Mouse (Mus musculus) midbrain, embryonic 14.5 days (tissue): ENCODE results near the gene Nup93. TPM values are rescaled to one million over a fixed set of nuclear protein-coding genes. Genes with fewer than 3 reads are reported as not detected.
A peak's percentile ranks its signal among the peaks of the same experiment; 100 is the strongest.

Experiments
- ATAC-seq: fragments of 200-750 bp; cut with Nextera tagmentation; 2 replicates; pipeline ENCODE4 v1.8.0; 2017; ENCODE audit warnings: moderate number of reproducible peaks, moderate library complexity; ENCODE audit not compliant: low FRiP score, low TSS enrichment
- DNase-seq: peaks from one replicate; pipeline ENCODE4 v3.0.0-alpha.2; 2015
- H3K27ac ChIP-seq: fragments of 300-500 bp; sonication (generic); replicated peaks from 2 replicates; pipeline ENCODE4 v1.5.1; 2014; ENCODE audit warnings: mild to moderate bottlenecking, low read depth, low read length, moderate library complexity
- H3K27me3 ChIP-seq: fragments of 300-500 bp; sonication (generic); 2 replicates; pipeline ENCODE4 v1.6.1; 2014; ENCODE audit warnings: low read length, control low read depth, mixed read lengths; ENCODE audit not compliant: control insufficient read depth, insufficient read depth
- H3K36me3 ChIP-seq: fragments of 300-500 bp; sonication (generic); 2 replicates; pipeline ENCODE4 v1.6.1; 2014; ENCODE audit warnings: low read length, control low read depth; ENCODE audit not compliant: control insufficient read depth, insufficient read depth
- H3K4me1 ChIP-seq: fragments of 300-500 bp; sonication (generic); 2 replicates; pipeline ENCODE4 v1.6.1; 2014; ENCODE audit warnings: mild to moderate bottlenecking, antibody characterized with exemption, low read length, control low read depth; ENCODE audit not compliant: control insufficient read depth, insufficient read depth
- H3K4me2 ChIP-seq: fragments of 300-500 bp; sonication (generic); 2 replicates; pipeline ENCODE4 v1.6.1; 2014; ENCODE audit warnings: mild to moderate bottlenecking, low read length, moderate library complexity
- H3K4me3 ChIP-seq: fragments of 300-500 bp; sonication (generic); replicated peaks from 2 replicates; pipeline ENCODE4 v1.5.1; 2014; ENCODE audit warnings: low read depth, low read length
- H3K9ac ChIP-seq: fragments of 300-500 bp; sonication (generic); replicated peaks from 2 replicates; pipeline ENCODE4 v1.6.1; 2014; ENCODE audit warnings: mild to moderate bottlenecking, low read length, moderate library complexity
- H3K9me3 ChIP-seq: fragments of 300-500 bp; sonication (generic); 2 replicates; pipeline ENCODE4 v1.6.1; 2016; ENCODE audit warnings: low read length, control low read depth, mixed read lengths; ENCODE audit not compliant: control insufficient read depth
- WGBS: fragments of 180-500 bp; shearing (Covaris S2); extraction: QIAGEN DNeasy Blood & Tissue Kit; methylation state at CpG from one replicate; pipeline ENCODE4 v1.1.7; 2014; 5-methylcytosine and 5-hydroxymethylcytosine counted together
- polyA plus RNA-seq: library from polyadenylated mRNA; unstranded; fragments of >200 nt; fragmentation: Nextera tagmentation; extraction: Ambion mirVana; gene quantifications from 2 replicates; pipeline ENCODE4 v1.2.1, GENCODE M21; 2014

Gene Nup93
- polyA plus RNA-seq, 1 experiment from 2014 or later: 75.4 TPM

DNA sequence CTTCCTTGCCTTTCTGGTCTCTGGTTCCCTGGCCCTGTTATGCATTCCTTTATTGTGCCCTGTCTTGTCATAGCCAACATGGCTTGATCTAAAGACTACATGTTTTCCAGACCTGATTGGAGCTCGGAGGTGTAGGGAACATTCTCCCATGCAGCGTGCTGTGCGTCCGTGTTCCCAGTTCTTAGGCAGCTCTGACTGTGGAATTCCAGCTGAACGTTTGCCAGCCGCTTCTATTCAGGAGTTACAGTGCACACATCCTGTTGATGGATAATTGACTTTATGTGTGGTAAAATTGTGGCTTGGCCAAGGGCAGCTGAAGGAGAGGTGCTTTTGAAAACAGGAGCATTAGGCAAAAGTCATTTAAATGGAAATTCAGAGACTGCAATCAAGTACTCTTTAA, 77.7 kb downstream of the Nup93 start:
- WGBS: 87% methylated on average over 6 of the region's 6 CpGs
- Histone ChIP-seq H3K4me1 (no peaks in the 10 kb centered on the region), H3K27me3 (no peaks in the 10 kb centered on the region), H3K27ac (no peak overlapping the region), H3K4me3 (no peak overlapping the region), H3K9me3 (no peaks in the 10 kb centered on the region), H3K9ac (no peak overlapping the region), H3K4me2 (no peak overlapping the region), H3K36me3 (peaks cover 28% of the 10 kb centered on the region; the same call in 1 of the 2 replicates)
- ATAC-seq (no peak), DNase-seq (peak; percentile 31)

DNA sequence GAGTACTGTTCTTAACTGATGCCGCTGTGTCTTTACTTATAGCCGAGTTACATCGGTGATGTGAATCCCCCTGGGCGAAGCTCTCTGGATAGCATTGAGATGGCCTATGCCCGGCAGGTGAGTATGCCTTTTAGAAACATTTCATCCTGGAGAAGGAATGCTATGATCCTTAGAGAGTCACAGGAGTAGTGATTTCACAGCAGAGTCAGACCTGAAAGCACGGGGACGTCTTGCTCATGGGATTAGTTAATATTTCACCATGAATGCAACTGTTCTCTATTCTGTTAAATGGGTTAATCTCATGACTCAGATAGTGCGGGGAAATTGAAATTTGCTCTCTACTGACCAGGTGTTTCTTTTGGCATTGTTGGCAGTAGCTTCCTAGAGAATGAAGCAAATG, 78.3 kb downstream of the Nup93 start:
- no peak for ATAC-seq
- no peak for DNase-seq
- Histone ChIP-seq H3K27ac (no peak overlapping the region), H3K9ac (no peak overlapping the region), H3K9me3 (no peaks in the 10 kb centered on the region), H3K4me1 (no peaks in the 10 kb centered on the region), H3K36me3 (peaks cover 32% of the 10 kb centered on the region; the same call in 1 of the 2 replicates), H3K4me3 (no peak overlapping the region), H3K4me2 (no peak overlapping the region), H3K27me3 (no peaks in the 10 kb centered on the region)
- WGBS: 94% methylated on average over 8 of the region's 8 CpGs

DNA sequence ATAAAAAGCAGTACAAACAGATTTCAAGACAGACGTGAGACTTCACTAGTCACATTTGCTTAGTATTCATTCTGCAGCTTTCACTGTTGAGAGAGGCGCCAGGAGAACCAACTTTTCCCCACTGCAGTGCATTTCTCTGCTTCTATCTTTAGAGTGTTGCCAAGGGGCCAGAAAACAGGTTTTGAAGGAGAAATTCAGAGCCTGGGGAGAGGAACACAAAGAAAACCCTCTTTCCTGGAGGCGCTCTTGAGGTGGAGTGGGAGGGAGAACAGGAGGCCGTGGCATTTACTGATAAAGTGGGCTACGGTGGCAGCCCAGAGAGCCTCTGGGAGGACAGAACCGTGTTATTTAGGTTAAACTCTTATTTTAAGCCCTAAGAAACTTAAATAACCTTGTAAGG, 81.3 kb downstream of the Nup93 start:
- no peaks in the 10 kb centered on the region for H3K4me1 ChIP-seq
- H3K36me3 ChIP-seq: peaks cover 43% of the 10 kb centered on the region
- H3K9ac ChIP-seq: no peak overlapping the region
- 82% methylated on average over 6 of the region's 6 CpGs for WGBS
- H3K9me3 ChIP-seq: no peaks in the 10 kb centered on the region
- no peak overlapping the region for H3K4me3 ChIP-seq
- DNase-seq (no peak), ATAC-seq (no peak)
- H3K27ac ChIP-seq: no peak overlapping the region
- H3K4me2 ChIP-seq: no peak overlapping the region
- no peaks in the 10 kb centered on the region for H3K27me3 ChIP-seq

DNA sequence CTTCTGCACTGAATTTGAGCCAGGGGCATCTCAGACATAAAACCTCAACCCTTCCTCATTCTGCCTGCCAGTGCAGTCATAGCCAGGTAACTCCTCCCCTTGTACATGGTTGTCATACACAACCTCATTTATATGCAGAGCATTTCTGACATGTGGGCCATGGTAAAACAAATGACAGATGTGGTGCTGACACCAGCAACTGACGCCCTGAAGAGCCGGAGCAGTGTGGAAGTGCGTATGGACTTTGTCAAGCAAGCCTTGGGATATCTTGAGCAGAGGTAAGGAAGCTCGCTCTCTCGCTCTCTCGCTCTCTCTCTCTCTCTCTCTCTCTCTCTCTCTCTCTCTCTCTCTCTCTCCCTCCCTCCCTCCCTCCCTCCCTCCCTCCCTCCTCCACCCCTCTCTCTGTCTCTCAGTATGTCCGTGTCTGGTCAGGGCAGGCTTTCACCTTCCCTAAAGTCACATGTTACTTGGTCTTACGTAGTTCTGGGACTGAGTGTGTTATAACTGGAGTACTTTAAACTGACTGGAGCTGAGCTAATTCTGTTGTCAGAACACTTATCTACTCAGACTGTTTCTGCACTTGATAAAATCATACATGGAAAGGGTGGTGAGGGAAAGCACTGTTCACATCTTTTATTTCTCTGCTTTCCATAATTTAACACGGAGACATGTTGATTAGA, 82.1 kb downstream of the Nup93 start:
- Histone ChIP-seq H3K4me2 (no peak overlapping the region), H3K4me1 (no peaks in the 10 kb centered on the region), H3K9me3 (no peaks in the 10 kb centered on the region), H3K9ac (no peak overlapping the region), H3K36me3 (peaks cover 49% of the 10 kb centered on the region), H3K4me3 (no peak overlapping the region), H3K27me3 (no peaks in the 10 kb centered on the region), H3K27ac (no peak overlapping the region)
- DNase-seq: no peak
- ATAC-seq: no peak
- 82% methylated on average over 9 of the region's 9 CpGs for WGBS

DNA sequence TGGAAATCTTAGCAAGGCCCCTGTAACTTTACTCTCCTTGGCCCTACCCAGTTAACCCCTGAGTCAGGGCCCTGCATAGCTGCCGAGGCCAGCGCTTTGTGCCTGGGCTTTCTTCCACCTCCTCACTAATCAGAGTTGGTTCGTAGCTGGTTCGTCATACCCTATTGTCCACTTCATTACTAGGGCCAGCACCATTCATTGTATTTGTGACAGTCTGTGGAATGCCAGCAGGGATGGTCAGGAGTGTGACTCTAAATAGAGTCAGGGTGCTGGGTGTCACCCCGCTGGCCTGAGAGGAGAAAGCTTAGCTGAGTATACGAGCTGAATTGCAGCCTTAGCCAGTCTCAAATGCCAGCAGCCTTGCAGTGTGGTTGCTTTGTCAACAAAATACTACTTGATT, 82.7 kb downstream of the Nup93 start:
- Histone ChIP-seq H3K9me3 (no peaks in the 10 kb centered on the region), H3K4me2 (no peak overlapping the region), H3K27ac (no peak overlapping the region), H3K27me3 (no peaks in the 10 kb centered on the region), H3K36me3 (peaks cover 55% of the 10 kb centered on the region), H3K4me3 (no peak overlapping the region), H3K4me1 (no peaks in the 10 kb centered on the region), H3K9ac (no peak overlapping the region)
- DNase-seq (no peak), ATAC-seq (no peak)
- 66% methylated on average over 6 of the region's 6 CpGs for WGBS

DNA sequence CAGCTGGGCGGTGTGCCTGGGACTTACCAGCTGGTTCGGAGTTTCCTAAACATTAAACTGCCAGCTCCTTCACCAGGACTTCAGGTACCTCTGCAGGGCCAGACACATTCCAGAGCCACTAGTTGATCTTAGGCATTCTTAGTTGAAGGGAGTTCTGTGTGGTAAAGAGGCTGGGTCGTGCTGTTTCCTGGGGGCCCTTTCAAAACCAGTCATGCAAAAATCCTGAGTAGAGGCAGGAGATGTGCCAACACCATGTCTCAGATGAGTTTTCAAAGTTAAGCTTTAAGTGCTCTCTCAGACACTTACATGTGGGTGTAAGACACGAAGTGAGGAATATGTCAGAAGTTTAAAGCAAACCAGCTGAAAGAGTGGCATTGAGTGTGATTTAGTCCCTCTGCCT, 86.4 kb downstream of the Nup93 start:
- Histone ChIP-seq H3K27me3 (no peaks in the 10 kb centered on the region), H3K4me1 (no peaks in the 10 kb centered on the region), H3K27ac (no peak overlapping the region), H3K4me2 (no peak overlapping the region), H3K9me3 (no peaks in the 10 kb centered on the region), H3K9ac (no peak overlapping the region), H3K36me3 (peaks cover 69% of the 10 kb centered on the region), H3K4me3 (no peak overlapping the region)
- WGBS: 74% methylated on average over 4 of the region's 4 CpGs
- DNase-seq (no peak), ATAC-seq (no peak)

DNA sequence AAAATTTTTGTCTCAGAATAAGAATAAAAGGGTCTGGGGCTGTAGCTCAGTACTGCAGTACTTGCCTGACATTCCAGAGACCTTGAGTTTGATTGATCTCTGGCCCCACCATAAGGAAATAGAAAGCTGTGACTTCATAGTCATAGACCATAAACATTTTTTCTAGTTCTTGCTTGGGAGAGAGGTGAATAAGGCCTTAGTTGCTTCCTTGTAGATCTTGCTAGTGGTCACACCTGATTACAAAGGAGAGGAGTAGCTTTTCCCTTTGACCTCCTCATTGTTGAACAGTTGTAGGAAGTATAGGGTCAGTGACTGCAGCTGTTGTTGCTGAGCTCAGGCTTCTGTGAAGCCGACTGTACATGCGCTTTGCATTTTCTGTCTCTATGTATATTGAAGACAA, 90.0 kb downstream of the Nup93 start:
- H3K27ac ChIP-seq: no peak overlapping the region
- peaks cover 87% of the 10 kb centered on the region for H3K36me3 ChIP-seq
- no peaks in the 10 kb centered on the region for H3K4me1 ChIP-seq
- H3K4me3 ChIP-seq: no peak overlapping the region
- no peak overlapping the region for H3K9ac ChIP-seq
- no peaks in the 10 kb centered on the region for H3K9me3 ChIP-seq
- ATAC-seq (no peak), DNase-seq (no peak)
- H3K27me3 ChIP-seq: no peaks in the 10 kb centered on the region
- WGBS: 94% methylated on average over 2 of the region's 2 CpGs
- H3K4me2 ChIP-seq: no peak overlapping the region

DNA sequence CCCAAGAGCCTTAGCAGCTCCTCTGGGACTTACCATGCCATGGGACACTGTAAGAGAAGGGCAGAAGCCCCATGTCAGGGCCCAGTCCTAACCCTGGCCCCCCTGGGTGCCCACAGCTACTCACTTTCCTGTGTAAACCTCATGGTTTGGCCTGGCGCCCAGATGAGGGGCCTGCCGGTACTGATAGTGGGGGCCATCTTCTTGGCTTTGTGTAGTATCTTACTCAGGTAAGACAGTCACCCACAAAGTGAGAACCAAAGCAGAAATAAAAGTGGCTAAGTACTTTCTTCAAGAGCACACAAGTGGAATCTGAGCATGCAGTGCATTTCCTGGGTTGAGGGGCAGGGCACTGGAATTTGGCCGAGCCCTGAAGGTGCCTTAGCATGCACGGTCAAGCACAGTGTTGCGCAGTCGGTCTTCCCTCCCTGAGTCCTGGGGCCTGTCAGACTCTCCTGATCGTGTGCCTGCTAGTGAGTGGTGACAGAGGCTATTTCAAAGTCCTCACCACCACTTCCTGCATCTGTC, 92.7 kb downstream of the Nup93 start:
- peaks cover 97% of the 10 kb centered on the region for H3K36me3 ChIP-seq
- no peaks in the 10 kb centered on the region for H3K4me1 ChIP-seq
- H3K9ac ChIP-seq: no peak overlapping the region
- no peaks in the 10 kb centered on the region for H3K9me3 ChIP-seq
- DNase-seq: no peak
- no peaks in the 10 kb centered on the region for H3K27me3 ChIP-seq
- no peak overlapping the region for H3K27ac ChIP-seq
- WGBS: 91% methylated on average over 7 of the region's 7 CpGs
- H3K4me2 ChIP-seq: no peak overlapping the region
- ATAC-seq: no peak
- no peak overlapping the region for H3K4me3 ChIP-seq

DNA sequence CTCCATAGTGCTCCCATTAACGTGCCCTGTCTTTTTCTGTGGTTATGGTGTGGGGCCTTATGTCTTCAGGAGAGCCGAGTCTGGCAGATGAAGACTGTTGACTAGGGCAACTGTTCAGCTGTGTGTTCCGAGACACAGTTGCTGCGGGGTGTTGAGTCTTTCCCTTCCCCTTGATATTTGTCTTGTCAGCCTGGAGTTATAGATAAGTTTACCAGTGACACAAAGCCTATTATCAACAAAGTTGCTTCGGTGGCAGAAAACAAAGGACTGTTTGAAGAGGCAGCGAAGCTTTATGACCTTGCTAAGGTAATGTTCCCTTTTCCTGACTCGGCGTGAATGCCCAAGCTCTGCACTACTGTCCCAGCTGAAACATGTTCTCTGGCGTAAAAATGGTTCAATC, 93.3 kb downstream of the Nup93 start:
- Histone ChIP-seq H3K9me3 (no peaks in the 10 kb centered on the region), H3K36me3 (peaks cover 97% of the 10 kb centered on the region), H3K9ac (no peak overlapping the region), H3K4me3 (no peak overlapping the region), H3K4me2 (no peak overlapping the region), H3K4me1 (no peaks in the 10 kb centered on the region), H3K27ac (no peak overlapping the region), H3K27me3 (no peaks in the 10 kb centered on the region)
- DNase-seq (no peak), ATAC-seq (no peak)
- WGBS: 94% methylated on average over 9 of the region's 9 CpGs
